Mouse (Mus musculus): ENCODE results near the gene Gm5938. TPM values are rescaled to one million over a fixed set of nuclear protein-coding genes. Genes with fewer than 3 reads are reported as not detected.

Gene Gm5938
- total RNA-seq (2014; fragmentation: Nextera tagmentation) (not detected in 2 replicates), total RNA-seq (2017) (not detected in 2 replicates)

GRCm38 (mm10) chrX:78125167-78125566 is at the start of gene Gm5938:
Gene Gm5938 (plus strand): TSS chrX:78125467.
- ATAC-seq (replicated peaks; ENCODE audit: low FRiP score, low TSS enrichment, poor library complexity, severe bottlenecking) = no peak

DNA sequence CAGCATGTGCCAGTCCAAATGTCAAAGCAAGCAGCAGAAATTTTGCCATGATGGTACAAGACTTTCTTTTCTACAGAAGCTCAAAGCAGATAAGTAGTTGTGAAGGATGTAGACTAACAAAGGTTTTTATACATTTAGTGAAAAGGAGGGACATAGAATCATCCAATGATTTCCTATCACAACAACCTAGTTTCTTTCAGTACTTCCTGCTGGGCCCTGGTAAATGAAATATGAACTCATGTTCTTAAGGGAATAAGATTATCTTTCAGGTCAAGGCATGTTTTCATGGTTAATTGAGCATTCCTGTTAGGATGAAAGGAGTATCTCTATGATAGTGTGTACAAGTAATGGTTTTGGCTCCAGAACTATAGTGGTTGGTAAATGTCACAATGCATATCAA is 34.0 kb upstream of the Gm5938 start, which contains the start of gene Obp1a:
TSS of gene Obp1a (minus strand) at position 101 of the 400 bp plus-strand sequence.
- no peak for ATAC-seq (replicated peaks; ENCODE audit: low FRiP score, low TSS enrichment, poor library complexity, severe bottlenecking)

Other genes with a start within 250 kb of the Gm5938 start
- not detected in 2 replicates for gene 5430402E10Rik, start 200.4 kb upstream of the Gm5938 start, total RNA-seq (2014; fragmentation: Nextera tagmentation)
- not detected in 2 replicates for gene 5430402E10Rik, start 200.4 kb upstream of the Gm5938 start, total RNA-seq (2017)
- not detected in 2 replicates for gene Obp1a, start 34.1 kb upstream of the Gm5938 start, total RNA-seq (2014; fragmentation: Nextera tagmentation)
- not detected in 2 replicates for gene Obp1a, start 34.1 kb upstream of the Gm5938 start, total RNA-seq (2017)
- not detected in 2 replicates for gene Obp1b, start 61.3 kb downstream of the Gm5938 start, total RNA-seq (2014; fragmentation: Nextera tagmentation)
- gene Obp1b, start 61.3 kb downstream of the Gm5938 start, total RNA-seq (2017) = not detected in 2 replicates
- not detected in 2 replicates for gene Gm14743, start 120.5 kb downstream of the Gm5938 start, total RNA-seq (2014; fragmentation: Nextera tagmentation)
- not detected in 2 replicates for gene Gm14743, start 120.5 kb downstream of the Gm5938 start, total RNA-seq (2017)
- gene 4930480E11Rik, start 244.2 kb downstream of the Gm5938 start, total RNA-seq (2014; fragmentation: Nextera tagmentation) = not detected in 2 replicates
- not detected in 2 replicates for gene 4930480E11Rik, start 244.2 kb downstream of the Gm5938 start, total RNA-seq (2017)